Mouse (Mus musculus): ENCODE data around the gene Lcat.
"Not testable (repeated sequence)": the region's sequence is repeated elsewhere in the genome, so short reads cannot be mapped to it uniquely, and the experiment has no call there.

Lcat gene

DNA sequence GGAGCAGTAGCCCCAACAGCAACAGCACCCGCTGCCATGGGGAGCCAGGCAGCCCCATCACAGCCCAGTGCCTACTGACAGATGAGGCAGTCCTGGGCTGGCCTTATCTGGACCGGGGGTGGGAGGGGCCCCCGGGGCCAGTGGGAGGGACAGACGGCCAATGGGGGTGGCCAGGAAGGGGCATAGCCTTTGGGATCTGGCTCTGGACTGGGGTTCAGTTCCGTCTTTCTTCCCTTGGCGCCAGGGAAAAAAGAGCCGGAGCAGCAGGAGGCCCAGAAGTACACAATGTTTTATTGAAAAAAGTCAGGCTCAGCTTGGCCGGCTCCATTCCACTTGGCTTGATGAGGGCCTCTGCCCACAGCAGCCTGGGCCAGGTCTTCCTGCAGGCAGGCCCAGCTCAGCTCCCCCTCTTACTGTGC is at the start of gene Lcat:
Gene Lcat, minus strand, starts transcription at position 62 of the 419 bp plus-strand sequence.
- DNase-seq (ENCODE audit: low spot score in 2 of 2) = no peak

DNA sequence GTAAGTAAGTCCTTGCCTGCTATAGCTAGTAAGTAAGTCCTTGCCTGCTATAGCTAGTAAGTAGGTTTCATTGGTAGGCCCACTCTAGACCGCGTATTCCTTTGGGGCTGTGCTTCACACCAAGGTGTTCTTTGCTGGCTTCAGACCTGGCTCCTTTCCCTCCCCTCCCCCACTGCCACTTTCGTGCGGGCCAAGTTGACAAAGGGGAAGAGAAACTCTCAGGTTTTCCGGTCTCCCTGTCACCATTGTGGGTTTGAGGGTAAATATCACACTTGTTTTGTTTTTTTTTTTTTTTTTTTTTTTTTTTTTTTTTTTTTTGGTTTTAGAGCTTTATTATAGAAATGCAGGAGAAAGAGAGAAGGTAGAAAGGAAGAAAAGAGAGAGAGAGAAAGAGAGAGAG is 49.3 kb upstream of the Lcat start:
- no peak for DNase-seq (ENCODE audit: low spot score in 2 of 2)

DNA sequence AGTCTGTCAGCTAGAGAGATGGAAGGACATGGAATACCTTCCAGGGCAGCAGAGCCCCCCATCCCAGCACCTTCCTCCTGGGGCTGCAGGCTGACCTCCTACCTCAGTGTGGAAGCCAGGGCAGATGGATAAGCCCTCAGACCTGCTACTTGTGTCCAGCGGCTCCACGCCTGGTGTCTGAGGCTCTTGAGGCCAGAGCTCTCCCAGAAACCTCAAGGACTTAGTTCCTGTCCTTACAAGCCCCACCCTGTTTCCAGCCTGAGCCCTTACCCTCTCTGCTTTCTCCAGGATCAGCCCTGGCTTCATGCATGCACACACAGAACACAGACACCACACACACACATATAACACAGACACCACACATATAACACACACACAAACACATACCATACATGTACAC is 48.4 kb upstream of the Lcat start:
- no peak for DNase-seq (ENCODE audit: low spot score in 2 of 2)

DNA sequence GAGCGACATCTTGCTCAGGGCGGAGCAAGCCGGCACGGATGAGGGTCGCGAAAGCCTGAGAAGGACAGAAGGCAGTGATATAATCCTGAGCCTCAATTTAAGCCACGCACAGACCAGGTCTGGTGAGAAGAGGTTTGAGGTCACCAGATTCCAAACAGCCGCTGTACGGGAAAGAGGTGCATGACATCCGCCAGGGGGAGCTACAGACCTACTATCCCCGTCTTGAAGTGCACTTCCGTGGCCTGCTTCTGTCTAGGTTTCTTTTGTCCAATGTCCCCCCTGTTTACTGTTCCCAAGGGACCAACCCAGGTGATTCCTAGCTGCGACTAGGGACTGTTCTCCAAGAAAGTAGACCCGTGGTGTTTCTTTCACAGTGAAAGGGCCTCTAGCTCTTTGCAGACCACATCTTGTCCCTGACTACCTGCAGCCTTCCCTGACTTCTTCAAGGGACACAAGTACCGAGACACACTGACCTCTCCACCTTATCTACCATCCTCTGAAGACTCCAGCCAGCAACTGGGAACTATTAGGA is 47.7 kb upstream of the Lcat start, which contains the start of gene Dus2:
Gene Dus2, plus strand, starts transcription at position 482 of the 532 bp plus-strand sequence.
- peak; percentile 78 to 84 for DNase-seq (ENCODE audit: low spot score in 2 of 2)

DNA sequence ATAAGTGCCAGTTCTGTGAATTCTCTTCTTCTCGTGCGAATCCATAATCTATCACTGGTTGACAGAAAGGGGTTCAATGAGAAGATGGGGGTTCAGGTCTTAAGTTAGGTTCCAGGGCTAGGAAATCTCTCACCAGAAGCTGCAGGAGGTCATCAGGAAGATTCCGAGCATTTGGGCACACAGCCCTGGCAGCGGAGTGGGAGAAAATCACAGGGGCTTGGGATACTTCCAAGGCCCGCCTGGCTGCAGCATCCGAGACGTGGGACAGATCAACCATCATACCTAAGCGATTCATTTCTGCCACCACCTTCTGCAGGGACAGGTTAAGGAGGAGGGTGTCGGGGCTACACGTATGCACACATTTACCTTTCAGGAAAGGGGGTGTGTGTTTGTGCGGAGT is 45.4 kb upstream of the Lcat start:
- DNase-seq (ENCODE audit: low spot score in 2 of 2) = no peak

DNA sequence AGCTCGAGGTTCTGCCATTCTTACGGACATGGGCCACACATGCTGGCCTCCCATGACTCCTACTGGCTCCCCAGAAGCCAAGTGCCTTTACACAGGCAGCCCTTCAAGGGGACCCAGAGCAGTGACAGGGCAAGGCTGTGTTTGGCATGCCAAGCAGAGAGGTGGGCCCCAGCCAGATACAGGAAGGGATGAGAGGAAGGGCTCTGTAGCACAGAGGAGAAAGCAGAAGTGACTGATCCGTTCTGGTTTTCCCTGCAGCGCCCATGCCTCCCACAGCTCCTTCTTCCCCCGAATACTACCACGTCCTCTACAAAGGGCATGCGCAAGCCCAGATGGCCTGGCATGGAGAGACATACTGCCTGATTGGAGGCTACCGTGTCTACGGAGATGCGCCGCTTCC is 40.2 kb upstream of the Lcat start:
- DNase-seq (ENCODE audit: low spot score in 2 of 2) = not testable (repeated sequence)

DNA sequence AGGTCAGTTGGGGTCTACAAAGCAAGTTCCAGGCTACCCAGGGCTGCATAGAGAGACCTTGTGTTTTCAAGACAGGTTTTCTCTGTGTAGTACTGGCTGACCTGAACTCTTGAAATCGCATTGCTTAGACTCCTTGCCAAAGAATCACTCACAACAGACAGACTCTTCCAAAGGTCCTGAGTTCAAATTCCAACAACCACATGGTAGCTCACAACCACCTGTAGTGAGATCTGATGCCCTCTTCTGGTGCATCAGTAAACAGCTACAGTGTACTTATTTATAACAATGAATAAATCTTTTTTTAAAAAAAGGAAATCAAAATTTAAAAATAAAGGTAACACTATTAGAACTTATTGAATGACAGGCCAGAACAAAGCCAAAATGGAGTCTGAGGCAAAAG is 38.0 kb upstream of the Lcat start:
- DNase-seq (ENCODE audit: low spot score in 2 of 2) = no peak

DNA sequence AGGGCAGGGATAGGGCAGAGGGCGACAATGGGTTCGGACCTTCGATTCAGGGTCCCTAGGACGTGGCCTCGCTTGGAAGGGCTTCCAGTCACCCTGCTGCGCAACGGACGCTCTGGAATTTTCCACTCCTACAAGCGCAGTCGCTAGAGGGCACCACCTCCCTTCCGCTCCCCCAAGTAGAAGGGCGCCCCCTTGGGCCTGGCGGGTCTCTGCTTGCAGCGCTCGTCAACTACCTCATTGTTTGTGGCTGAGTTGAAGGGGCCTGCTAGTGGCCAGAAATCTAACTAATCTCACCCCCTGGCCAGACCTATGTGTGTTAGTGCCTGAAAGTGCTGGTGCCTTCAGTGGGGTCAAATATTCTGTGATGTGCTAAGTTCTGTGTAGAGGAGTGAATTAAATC is 36.1 kb upstream of the Lcat start, which contains the start of gene Dpep3:
Gene Dpep3, minus strand, starts transcription at position 105 of the 400 bp plus-strand sequence.
- DNase-seq (ENCODE audit: low spot score in 2 of 2) = no peak

DNA sequence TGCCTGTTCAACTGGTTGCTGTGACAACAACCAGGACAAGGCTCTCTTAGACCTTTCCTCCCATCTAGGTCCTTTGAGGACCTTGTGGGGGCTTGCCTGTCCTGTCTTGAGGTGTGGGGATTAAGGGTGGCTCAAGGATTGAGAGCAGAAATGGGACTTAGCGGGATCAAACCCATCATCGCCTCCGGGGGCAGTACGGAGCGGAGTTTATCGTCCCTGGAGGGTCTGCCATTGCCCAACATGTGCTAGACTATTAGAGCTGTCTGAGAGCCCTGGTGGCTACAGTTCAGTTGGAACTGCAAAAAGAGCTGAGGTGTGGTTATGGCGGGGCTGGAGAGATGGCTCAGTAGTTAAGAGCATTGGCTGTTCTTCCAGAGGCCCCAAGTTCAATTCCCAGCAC is 32.2 kb upstream of the Lcat start:
- DNase-seq (ENCODE audit: low spot score in 2 of 2) = no peak

DNA sequence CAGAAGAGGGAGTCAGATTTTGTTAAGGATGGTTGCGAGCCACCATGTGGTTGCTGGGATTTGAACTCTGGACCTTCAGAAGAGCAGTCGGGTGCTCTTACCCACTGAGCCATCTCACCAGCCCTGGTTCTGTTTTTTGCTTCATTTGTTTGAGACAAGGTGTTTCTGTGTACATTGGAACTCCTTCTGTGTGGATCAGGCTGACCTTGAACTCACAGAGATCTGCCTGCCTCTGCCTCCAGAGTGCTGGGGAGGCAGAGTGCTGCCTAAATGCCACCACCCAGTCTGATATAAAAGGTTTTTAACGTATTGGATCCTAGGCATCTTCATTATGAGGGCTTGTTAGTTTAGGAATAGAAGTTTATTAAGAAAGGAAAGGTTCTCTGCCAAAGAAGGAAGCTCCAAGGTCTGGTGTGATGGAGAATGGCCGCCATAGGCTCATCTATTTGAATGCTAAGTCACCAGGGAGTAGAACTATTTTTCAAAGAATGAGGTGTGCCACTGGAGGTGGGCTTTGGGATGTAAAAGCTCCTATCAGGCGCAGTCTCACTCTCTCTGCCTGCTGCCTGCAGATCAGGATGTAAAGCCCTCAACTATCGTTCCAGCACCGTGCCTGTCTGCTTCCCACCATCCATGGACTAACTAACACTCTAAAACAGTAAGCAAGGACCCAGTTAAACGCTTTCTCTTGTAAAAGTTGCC is 28.0 kb upstream of the Lcat start:
- DNase-seq (ENCODE audit: low spot score in 2 of 2) = no peak

DNA sequence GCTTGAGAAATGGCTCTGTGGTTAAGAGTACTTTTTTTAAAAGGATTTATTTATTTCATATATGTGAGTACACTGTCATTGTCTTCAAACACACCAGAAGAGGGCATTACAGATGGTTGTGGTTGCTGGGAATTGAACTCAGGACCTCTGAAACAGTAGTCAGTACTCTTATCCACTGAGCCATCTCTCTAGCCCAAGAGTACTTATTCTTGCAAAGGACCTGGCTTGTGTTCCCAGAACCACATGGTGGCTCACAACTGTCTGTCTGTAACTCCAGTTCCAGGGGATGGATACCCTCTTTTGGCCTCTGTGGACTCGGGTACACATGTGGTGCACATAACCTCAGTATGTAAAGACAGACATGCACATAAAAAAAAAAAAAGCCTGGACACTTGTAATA is 26.2 kb upstream of the Lcat start:
- no peak for DNase-seq (ENCODE audit: low spot score in 2 of 2)

DNA sequence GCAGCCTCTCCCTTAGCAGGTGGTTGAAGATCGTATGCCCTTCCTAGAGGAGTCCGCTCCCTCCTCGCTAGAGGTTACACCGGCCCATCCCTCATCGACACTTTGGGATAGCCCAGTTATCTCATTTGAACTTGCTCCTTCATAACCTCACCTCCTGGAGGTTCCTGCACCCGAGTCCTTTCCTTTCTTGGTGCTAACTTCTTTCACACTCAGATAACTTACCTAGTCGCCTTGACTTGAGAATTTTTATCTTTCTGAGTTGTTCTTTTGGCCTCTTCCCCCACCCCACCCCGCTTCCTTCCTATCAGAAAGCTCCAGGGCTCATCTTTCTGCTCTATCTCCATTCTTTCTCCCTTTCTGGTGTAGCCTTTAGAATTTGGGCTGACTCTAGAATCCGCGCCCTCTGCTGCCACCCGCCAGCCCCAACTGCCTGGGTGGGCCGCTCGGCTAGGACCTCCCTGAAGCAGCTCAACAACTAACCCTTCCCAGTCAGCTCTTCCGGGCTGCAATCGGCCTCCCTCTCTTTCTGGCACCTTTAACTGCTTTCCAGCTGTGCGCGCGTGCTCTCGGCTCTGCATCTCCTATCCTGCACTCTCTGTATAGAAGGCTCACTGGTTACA is 23.6 kb upstream of the Lcat start:
- peak in 1 of 2 experiments; percentile 40 for DNase-seq (ENCODE audit: low spot score in 2 of 2)

DNA sequence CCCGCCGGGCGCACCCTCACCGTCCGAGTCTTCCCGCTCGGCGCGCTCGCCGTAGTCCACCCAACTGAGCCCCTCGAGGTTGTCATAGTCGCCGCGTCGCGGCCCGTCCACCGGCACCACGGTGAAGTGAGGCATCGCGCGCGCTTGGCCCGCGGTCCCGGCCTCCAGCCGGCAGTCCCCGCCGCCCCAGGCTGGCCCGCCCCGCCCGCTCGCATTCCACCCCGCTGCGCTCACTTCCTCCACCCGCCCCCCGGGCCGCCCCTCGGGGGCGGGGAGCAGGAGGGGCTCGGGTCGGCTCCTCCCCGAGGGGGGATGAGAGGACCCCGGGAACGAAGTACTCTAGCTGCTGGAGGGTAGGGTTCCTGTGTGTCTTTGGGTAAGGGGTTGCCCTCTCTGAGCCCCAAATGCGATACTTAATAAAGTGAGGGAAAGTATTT is 22.7 kb upstream of the Lcat start, which contains the start of gene Slc12a4:
Gene Slc12a4, minus strand, starts transcription at position 193 of the 437 bp plus-strand sequence.
- peak; percentile 65 to 72 for DNase-seq (ENCODE audit: low spot score in 2 of 2)

DNA sequence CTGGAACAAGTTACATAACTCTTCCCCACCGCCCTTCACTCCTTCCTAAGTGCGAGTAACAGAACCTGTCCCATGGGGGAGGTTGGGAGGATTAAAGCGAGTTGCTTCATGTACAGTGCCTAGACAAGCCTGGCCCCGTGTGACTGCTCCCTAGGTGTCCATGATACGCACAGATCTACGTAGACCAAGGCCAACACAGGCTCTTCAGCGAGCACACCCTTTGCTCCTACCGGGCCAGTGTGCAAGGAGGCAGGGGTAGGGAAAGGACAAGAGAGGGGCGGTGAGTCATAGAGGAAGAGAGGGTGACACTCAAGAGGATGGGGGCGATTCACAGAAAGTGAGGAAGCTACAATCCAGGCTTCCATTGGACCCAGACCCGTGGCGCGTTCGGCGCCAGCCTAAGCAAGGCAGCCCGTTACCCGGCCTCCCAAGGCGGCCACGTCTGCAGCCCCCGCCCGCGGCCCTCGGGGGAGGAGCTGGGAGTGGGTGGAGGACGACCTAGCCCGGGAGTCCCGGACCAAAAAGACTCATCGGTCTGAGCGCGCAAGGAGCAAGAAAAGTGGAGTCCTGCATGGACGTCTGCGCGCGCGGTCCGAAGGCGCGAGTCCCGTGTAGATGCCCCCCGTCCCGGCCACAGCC is 22.2 kb upstream of the Lcat start:
- peak; percentile 43 to 52 for DNase-seq (ENCODE audit: low spot score in 2 of 2)

DNA sequence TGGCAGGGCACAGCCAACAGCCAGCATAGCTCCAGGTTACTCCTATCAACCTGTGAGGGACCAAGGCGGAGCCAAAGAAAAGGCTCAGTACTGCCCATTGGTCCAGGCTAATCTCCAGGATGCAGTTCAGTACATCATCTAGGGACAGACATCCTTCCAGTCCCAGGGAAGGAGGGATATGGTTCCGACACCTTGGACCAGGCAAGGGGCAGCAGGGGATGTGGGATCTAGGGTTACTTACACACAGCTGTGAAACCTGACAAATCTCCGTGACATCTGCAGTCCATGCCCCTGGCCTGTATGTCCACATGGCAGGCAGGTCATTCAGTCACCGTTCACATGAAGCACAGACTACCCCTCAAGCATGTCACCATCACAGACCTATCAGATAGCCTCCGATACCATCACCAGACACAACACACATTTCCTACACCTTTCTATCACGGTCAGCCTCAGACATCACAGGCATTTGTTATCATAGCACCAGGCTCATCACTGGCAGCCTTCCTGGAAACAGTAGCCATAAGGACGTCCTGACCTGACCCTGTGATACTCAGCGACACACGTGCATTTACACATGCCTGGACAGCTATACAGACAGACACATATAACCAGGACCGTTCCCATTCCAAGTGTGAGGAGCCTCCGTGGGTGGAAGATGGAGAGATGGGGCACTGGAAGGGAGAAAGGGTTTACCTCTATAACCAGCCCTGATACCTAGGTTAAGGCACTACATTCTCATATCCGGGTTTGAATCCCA is 21.5 kb upstream of the Lcat start:
- DNase-seq (ENCODE audit: low spot score in 2 of 2) = no peak

DNA sequence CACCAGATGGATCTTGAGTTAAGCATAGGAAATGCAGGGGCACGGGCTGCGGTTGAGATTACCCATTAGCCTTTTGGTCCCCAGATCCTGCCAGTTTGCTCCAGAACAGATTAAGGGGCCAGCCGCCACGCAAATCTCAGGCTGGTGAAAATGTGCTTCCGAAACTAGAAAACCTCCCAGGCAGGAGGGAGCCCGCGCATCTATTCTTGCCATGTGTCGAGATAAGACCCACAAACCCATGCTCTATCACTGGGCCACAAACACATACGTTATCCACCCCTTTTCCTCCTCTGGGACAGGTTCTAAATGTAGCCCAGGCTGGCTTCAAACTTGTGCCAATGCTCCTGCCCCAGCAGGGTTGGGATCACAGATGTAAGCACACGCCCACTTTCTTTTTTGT is 18.4 kb upstream of the Lcat start:
- no peak for DNase-seq (ENCODE audit: low spot score in 2 of 2)

DNA sequence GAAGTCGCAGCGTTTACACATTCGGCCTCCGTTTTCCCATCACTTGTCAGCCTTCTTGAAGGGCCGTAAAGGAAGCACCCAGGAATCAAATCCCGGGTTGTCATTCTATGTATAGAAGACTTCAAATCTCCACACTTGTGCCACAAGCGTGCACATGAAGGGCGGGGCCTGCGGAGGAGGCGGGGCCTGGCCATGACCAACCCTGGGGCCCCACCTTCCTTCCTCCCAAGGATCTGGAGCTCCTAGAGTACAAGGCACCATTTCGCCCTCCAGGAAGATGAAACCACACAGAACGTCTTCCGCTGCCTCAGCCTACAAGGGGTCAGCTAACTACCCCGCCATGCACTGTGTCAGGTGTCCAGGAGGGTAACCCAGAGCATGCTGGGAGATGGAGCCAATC is 17.9 kb upstream of the Lcat start:
- DNase-seq (ENCODE audit: low spot score in 2 of 2) = no peak

DNA sequence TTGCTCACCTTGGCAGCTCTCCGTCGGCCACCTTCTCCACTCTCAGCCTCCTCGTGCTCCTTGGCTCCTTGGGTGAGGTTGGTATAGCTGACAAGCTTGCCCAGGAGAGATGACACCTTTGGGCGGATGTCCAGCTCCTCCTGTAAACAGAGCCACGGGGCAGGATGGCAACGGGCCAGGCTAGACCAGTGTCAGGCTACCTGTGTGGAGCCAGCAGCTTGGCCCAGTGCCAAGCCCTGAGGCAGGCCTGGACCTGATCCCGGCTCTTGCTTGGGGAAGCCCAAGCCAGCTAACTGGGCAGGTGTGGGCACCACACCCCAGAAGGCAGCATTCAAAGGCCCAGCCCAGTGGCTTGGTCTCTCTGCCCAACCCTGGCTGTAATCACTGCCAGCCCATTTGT is 16.2 kb upstream of the Lcat start:
- peak; percentile 89 for DNase-seq (ENCODE audit: low spot score in 2 of 2)

DNA sequence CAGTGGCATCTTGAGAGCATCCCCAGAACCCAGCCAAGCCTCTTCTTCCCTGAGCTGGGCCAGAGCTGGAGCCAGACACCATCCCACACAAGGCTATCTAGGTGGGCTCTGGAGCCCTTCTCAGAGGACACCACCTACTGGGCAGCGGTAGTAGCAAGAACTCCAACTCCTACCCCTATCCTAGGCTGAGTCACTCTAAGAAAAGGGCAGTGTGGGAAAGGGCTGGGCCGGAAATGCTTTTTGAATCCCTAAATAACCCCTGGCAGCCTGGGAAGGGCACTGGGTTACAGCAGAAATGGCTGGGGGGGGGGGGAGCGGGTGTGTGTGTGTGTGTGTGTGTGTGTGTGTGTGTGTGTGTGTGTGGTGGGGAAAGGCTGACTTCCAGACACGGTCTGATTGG is 14.6 kb upstream of the Lcat start:
- DNase-seq (ENCODE audit: low spot score in 2 of 2) = no peak

DNA sequence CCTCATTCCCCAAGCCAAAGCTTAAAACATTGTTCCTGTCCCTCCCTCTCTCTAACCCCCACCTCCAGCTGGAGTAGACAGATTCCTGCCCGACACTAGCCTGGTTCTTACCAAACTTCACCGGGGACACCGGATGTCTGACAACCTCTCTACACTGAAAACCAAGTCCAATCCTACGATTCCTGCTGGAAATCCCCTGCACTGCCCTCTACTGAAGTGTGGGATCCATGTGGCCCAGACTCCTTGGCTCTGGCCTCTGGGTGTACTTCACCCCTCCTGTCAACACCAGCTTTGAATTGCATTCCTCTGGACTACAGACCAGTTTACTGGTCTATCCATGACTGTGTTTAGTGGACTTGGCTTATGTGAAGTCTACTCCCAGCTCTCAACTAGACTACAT is 13.4 kb upstream of the Lcat start:
- DNase-seq (ENCODE audit: low spot score in 2 of 2) = no peak

DNA sequence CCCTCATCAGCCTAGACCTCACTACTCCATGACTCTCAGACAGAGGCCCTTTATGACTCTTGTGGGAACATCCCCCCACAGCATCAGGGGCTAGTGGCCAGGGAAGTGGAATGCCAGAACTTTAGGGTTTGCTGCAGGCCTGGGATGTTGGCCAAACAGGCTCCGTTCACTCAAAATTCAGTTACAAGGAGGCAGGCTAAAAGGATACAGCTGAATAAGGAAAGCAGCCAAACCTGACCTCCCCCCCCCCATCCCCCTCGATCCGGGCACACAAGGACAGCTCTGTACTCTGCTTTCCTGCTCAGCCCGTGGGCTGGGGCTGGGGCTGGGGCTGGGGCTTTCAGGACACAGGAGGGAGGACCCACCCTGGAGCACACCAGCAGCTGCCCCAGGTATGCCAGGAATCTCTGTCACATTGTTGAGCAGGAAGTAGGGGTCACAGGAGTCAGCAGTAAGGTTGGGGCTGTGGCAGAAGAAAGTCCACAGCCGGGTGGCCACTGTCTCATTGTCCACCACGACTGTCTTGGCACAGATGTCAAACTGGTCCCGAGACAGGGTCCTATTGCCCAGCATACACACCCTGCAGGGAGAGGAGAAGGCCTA is 8.0 kb upstream of the Lcat start:
- DNase-seq (ENCODE audit: low spot score in 2 of 2) = no peak

Measured in urinary bladder, postnatal 36 days (tissue).